ENCODE assay signal across 1 mouse cellular context in the genomic region with DNA sequence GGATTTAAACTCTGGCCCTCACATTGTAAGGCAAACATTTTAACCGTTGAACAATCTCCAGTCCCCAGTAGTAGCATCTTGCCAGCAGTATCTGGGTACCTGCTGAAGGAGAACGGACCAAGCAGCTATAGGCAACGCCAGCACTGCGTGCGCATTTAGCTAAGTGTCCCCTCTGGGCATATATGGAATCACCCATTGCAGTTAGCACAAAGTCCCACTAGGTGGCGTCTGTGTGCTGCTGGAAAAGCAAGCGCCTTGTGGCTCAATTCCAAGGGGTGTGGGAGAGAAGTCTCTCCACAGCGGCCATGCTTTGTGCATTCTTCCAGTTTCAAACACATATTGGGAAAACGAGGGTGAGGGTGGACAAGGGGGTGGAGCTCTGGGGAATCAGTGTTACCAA.
TF ChIP-seq lines count a peak whose summit lies in the region.

No protein-coding gene starts in this region.

TF ChIP-seq in MEL, 35 proteins besides CTCF, POLR2A, EP300 and RAD21 (continued from another document):
- TF ChIP-seq CHD1 (IDR thresholded peaks at IDR 0.05; ENCODE audit: low read depth, low read length) (no peak), MEF2A (IDR thresholded peaks at IDR 0.05; ENCODE audit: extremely low read depth, insufficient replicate concordance, low read depth, low read length, poor library complexity, severe bottlenecking) (no peak), USF1 (IDR thresholded peaks at IDR 0.05; ENCODE audit: low read depth, low read length) (no peak), SMC3 (IDR thresholded peaks at IDR 0.05; ENCODE audit: low read depth, low read length) (peak; percentile 84), CHD2 (IDR thresholded peaks at IDR 0.05; ENCODE audit: low read length) (no peak), TBP (IDR thresholded peaks at IDR 0.05; ENCODE audit: low read depth, low read length) (no peak), HCFC1 (IDR thresholded peaks at IDR 0.05; ENCODE audit: low read depth, low read length) (no peak), MAX (IDR thresholded peaks at IDR 0.05; ENCODE audit: low read length) (no peak), SIN3A (IDR thresholded peaks at IDR 0.05; ENCODE audit: low read length) (peak; percentile 36; the same call in 1 of the 2 replicates), MAFK (IDR thresholded peaks at IDR 0.05; ENCODE audit: borderline replicate concordance, low read depth, low read length) (no peak), TAL1 (IDR thresholded peaks at IDR 0.05; ENCODE audit: low read length) (no peak), ELF1 (IDR thresholded peaks at IDR 0.05; ENCODE audit: low read depth, low read length) (no peak)
TF ChIP-seq in MEL: peak in this region for 7.
